Mouse (Mus musculus) hindbrain, embryonic 16.5 days (tissue): ENCODE measurements around the gene Tor1b. TPM values are rescaled to one million over a fixed set of nuclear protein-coding genes. Genes with fewer than 3 reads are reported as not detected.
"Not testable (repeated sequence)": the region's sequence is repeated elsewhere in the genome, so short reads cannot be mapped to it uniquely, and the experiment has no call there.

Experiments used
- ATAC-seq: fragments of 200-750 bp; cut with Nextera tagmentation; 2 replicates; pipeline ENCODE4 v1.8.0; 2017; ENCODE audit warnings: moderate TSS enrichment, moderate library complexity
- H3K27ac ChIP-seq: fragments of 300-500 bp; sonication (generic); 2 replicates; pipeline ENCODE4 v1.5.1; 2014; ENCODE audit warnings: low read depth, mild to moderate bottlenecking, control low read depth, low read length, moderate library complexity
- H3K27me3 ChIP-seq: fragments of 300-500 bp; sonication (generic); replicated peaks from 2 replicates; pipeline ENCODE4 v1.6.1; 2014; ENCODE audit warnings: low read length; ENCODE audit not compliant: control insufficient read depth, insufficient read depth
- H3K36me3 ChIP-seq: fragments of 300-500 bp; sonication (generic); 2 replicates; pipeline ENCODE4 v1.6.1; 2014; ENCODE audit warnings: mild to moderate bottlenecking, low read length, moderate library complexity, mixed read lengths; ENCODE audit not compliant: control insufficient read depth, insufficient read depth
- H3K4me1 ChIP-seq: fragments of 300-500 bp; sonication (generic); 2 replicates; pipeline ENCODE4 v1.6.1; 2014; ENCODE audit warnings: low read depth, low read length; ENCODE audit not compliant: control insufficient read depth, insufficient read depth
- H3K4me2 ChIP-seq: fragments of 300-500 bp; sonication (generic); 2 replicates; pipeline ENCODE4 v1.6.1; 2014; ENCODE audit warnings: mild to moderate bottlenecking, low read length, control low read depth, moderate library complexity
- H3K4me3 ChIP-seq: fragments of 300-500 bp; sonication (generic); 2 replicates; pipeline ENCODE4 v1.5.1; 2014; ENCODE audit warnings: mild to moderate bottlenecking, low read length, control low read depth, moderate library complexity
- H3K9ac ChIP-seq: fragments of 300-500 bp; sonication (generic); 2 replicates; pipeline ENCODE4 v1.6.1; 2014; ENCODE audit warnings: low read depth, mild to moderate bottlenecking, control low read depth, low read length, moderate library complexity
- H3K9me3 ChIP-seq: fragments of 300-500 bp; sonication (generic); 2 replicates; pipeline ENCODE4 v1.6.1; 2014; ENCODE audit warnings: mild to moderate bottlenecking, low read length, moderate library complexity; ENCODE audit not compliant: control insufficient read depth
- WGBS: fragments of 180-500 bp; shearing (Covaris S2); extraction: QIAGEN DNeasy Blood & Tissue Kit; methylation state at CpG from one replicate; pipeline ENCODE4 v1.1.7; 2014; 5-methylcytosine and 5-hydroxymethylcytosine counted together
- polyA plus RNA-seq: library from polyadenylated mRNA; unstranded; fragments of >200 nt; fragmentation: Nextera tagmentation; extraction: Ambion mirVana; gene quantifications from 2 replicates; pipeline ENCODE4 v1.2.1, GENCODE M21; 2015

The Tor1b gene
- polyA plus RNA-seq, 1 experiment from 2014 or later: 18.0 TPM

DNA sequence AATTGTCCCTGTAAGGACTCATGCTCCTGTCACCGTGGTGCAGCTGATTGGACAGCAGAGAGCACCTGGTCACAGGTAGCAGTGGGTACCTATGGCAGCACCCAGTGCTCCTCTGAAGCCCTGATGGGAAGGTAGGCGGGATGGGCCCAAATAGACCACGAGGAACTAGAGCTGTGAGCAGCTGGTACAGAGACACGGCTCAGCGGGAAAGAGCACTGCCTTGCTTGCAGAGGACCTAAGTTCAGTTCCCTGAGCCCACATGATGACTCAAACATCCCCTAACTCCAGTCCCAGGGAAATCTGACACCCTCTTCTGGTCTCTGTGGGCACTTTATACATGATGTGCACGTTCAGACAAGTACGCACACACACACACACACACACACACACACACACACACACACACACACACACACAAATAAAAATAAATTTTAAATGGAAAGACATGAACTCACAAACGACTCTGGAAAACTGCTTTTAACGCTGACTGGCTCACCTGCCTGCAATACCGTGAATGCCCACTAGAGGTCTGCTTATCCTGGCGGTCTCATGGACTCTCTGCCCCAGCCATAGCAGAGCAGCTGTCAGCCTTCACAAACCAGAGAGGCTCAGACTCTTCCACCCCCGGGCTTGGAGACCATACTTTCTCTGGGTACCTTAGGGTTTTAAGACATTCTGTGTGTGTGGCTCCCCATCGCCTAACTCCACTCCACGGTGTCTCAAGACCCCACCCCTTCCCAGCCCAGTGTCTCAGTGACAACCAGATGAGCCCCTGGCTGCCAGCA is 24.7 kb upstream of the Tor1b start:
- WGBS: 25% methylated on average over 14 of the region's 14 CpGs
- ATAC-seq: peak; percentile 63
- no peaks in the 10 kb centered on the region for H3K9me3 ChIP-seq

DNA sequence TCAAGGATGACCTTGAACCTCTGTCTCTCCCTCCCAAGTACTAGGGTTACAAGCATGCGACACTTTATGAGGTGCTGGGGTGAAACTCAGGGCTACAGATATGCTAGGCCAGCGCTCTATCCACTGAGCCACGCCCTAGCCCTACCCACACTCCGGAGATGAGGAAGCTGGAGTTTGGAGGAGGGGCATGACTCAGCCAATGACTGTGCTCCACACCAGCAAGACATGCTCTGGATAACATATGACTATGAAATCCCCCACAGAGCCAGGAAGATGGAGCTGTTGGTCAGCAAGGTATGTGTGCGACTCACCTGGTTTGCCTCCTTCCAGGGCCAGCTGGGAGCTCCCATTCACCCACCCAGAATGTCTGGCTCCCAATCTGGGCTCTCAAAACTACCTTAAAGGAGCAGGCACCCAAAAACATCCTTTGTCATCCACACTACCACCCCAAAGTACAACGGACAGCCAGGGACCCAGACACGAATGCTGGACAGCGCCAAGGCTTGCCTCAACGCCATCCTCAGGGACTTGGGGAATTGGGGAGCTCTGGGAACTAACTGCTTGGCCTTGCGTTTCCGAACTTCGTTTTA is 23.8 kb upstream of the Tor1b start:
- Histone ChIP-seq H3K27ac (peak overlapping the region; percentile 55; the same call in 1 of the 2 replicates), H3K27me3 (no peaks in the 10 kb centered on the region), H3K4me3 (peak overlapping the region; percentile 39), H3K4me1 (peaks cover 4% of the 10 kb centered on the region), H3K9me3 (no peaks in the 10 kb centered on the region), H3K9ac (peak overlapping the region; percentile 39; the same call in 1 of the 2 replicates), H3K4me2 (peak overlapping the region; percentile 59), H3K36me3 (no peaks in the 10 kb centered on the region)
- peak; percentile 49 for ATAC-seq
- 32% methylated on average over 12 of the region's 12 CpGs for WGBS

More for the DNA sequence above, 24.7 kb upstream of the Tor1b start:
- peak overlapping the region; percentile 13; the same call in 1 of the 2 replicates for H3K4me2 ChIP-seq
- no peak overlapping the region for H3K4me3 ChIP-seq
- H3K36me3 ChIP-seq: no peaks in the 10 kb centered on the region
- peaks cover 4% of the 10 kb centered on the region for H3K4me1 ChIP-seq
- no peak overlapping the region for H3K9ac ChIP-seq
- H3K27ac ChIP-seq: peak overlapping the region; percentile 36
- no peaks in the 10 kb centered on the region for H3K27me3 ChIP-seq

DNA sequence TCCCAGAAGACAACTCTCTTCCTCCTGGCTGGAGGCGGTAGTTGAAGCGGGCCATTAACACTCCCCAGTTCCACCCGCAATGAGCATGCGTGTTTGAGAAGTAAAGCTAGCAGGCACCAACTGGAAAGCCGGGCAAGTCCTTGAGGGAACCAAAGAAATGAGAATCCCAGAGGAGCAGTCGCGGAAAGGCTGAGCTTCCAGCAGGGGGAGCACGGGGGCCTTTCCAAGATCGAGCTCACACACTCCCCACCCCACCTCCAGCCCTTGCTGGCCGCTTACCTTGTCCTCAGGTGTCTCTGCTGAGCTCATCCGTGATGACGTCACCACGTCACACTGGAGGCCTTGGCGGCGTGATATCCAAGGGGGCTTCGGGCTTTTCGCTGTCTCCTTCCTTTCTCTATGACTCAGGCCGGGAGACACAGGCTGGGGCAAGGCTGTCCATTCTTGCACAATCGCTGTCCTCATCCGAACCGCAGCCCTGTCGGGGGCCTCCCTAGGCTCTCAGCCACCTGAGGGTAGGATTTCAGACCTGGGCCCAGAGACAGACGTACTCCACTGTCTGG is 23.2 kb upstream of the Tor1b start, which contains the start of gene Ptges:
Gene Ptges, minus strand, starts transcription at position 381 of the 563 bp plus-strand sequence.
- Histone ChIP-seq H3K9ac (peak within 1 kb of the TSS; percentile 66), H3K27me3 (no peaks in the 10 kb centered on the region), H3K4me1 (peaks cover 4% of the 10 kb centered on the region), H3K4me3 (peak within 1 kb of the TSS; percentile 39), H3K36me3 (no peaks in the 10 kb centered on the region), H3K9me3 (no peaks in the 10 kb centered on the region), H3K4me2 (peak within 1 kb of the TSS; percentile 59), H3K27ac (peak within 1 kb of the TSS; percentile 55; the same call in 1 of the 2 replicates)
- ATAC-seq: peak; percentile 81
- 2% methylated on average over 23 of the region's 23 CpGs for WGBS

DNA sequence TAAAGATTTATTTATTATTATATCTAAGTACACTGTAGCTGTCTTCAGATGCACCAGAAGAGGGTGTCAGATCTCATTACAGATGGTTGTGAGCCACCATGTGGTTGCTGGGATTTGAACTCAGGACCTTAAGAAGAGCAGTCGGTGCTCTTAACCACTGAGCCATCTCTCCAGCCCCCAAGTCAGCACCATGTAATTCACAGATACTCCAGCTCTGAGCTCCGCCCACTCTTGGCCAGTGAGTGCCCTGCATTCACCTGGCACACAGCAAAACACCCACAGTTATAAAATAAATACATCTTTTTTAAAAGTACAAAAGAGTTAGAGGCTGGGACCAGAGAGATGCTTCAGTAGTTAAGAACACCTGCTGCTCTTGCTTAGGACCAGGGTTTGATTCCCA is 21.9 kb upstream of the Tor1b start:
- WGBS: 95% methylated on average over 2 of the region's 2 CpGs

DNA sequence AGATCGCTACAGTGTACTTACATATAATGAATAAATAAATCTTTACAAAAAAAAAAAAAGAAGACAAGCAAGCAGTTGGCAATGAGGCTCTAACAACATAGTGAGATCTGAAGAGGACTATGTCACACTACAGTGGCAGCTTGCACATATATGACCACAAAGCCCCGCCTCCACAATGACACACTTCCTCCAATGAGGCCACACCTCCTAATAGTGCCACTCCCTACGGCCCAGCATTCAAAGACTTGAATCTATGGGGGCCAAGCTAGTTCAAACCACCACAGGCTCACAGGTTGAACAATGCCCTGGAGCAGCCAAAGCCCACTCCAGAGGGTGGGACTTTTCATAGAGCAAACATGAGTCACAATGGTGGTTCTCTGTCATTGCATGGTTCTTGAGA is 20.8 kb upstream of the Tor1b start:
- ATAC-seq: no peak
- no peak overlapping the region for H3K4me2 ChIP-seq
- 85% methylated on average over 3 of the region's 3 CpGs for WGBS
- H3K9me3 ChIP-seq: no peaks in the 10 kb centered on the region
- peaks cover 4% of the 10 kb centered on the region for H3K4me1 ChIP-seq
- H3K27me3 ChIP-seq: no peaks in the 10 kb centered on the region
- H3K36me3 ChIP-seq: no peaks in the 10 kb centered on the region
- H3K4me3 ChIP-seq: no peak overlapping the region
- no peak overlapping the region for H3K9ac ChIP-seq
- no peak overlapping the region for H3K27ac ChIP-seq

More for the DNA sequence above, 21.9 kb upstream of the Tor1b start:
- not testable (repeated sequence) for H3K27me3 ChIP-seq, H3K4me2 ChIP-seq, ATAC-seq, H3K36me3 ChIP-seq, H3K9me3 ChIP-seq, H3K9ac ChIP-seq, H3K4me1 ChIP-seq, H3K27ac ChIP-seq, H3K4me3 ChIP-seq

DNA sequence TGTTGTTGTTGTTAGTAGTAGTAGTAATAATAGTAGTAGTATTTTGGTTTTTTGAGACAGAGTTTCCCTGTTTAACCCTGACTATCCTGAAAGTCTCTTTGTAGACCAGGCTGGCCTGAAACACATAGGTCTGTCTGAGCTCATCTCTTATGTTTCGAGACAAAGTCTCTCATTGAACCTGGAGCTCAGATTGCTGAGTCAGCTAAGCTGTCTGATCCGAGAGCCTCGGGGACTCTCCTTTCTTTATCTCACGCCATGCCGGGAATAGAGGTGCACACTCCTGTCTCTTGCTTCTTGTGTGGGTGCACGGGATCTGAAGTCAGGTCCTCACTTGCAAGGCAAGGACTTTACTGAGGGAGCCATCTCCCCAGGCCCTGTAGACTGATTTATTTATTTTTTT is 19.7 kb upstream of the Tor1b start:
- Histone ChIP-seq H3K4me2 (no peak overlapping the region), H3K36me3 (no peaks in the 10 kb centered on the region), H3K27ac (no peak overlapping the region), H3K4me3 (no peak overlapping the region), H3K9ac (no peak overlapping the region), H3K27me3 (no peaks in the 10 kb centered on the region), H3K9me3 (no peaks in the 10 kb centered on the region), H3K4me1 (peaks cover 4% of the 10 kb centered on the region)
- no peak for ATAC-seq
- 66% methylated on average over 6 of the region's 6 CpGs for WGBS

DNA sequence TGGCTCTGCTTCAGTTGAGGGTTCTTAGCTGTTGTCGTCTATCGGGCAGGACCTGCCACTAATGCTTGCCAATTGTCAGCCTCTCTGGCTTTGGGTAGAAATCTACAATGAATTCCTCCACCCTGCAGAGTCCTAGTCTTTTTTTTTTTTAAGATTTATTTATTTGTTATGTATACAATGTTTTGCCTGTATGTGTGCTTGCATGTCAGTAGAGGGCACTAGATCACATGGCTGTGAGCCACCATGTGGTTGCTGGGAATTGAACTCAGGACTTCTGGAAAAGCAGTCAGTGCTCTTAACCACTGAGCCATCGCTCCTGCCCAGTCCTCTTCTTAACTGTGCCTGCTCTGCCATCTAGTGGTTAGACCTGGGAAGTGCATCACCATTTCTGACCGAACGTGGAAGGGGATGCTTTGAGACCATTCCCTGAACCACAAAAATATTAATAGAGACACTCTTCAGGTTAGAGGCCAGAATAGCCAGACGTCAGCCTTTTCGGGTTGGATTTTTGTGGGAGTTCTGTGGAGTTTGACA is 18.8 kb upstream of the Tor1b start:
- H3K9me3 ChIP-seq: no peaks in the 10 kb centered on the region
- 24% methylated on average over 7 of the region's 7 CpGs for WGBS

DNA sequence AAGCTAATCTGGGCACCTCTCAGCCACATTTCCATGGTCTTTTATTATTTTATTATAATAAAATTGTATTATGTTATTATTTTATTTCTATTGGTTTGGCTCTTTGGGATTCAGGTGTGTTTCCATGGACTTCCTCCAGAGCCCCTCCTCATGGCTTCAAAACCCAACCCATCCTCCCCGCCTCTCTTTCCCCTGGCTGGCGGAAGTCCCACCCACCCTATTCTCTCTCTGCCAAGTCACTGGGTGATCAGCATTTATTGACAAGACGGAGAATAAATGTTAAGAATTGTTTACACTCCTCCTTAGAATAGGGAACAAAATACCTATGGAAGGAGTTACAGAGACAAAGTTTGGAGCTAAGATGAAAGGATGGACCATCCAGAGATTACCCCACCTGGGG is 16.0 kb upstream of the Tor1b start:
- ATAC-seq: no peak
- WGBS: 74% methylated on average over 3 of the region's 3 CpGs

More for the DNA sequence above, 18.8 kb upstream of the Tor1b start:
- no peak for ATAC-seq
- H3K36me3 ChIP-seq: no peaks in the 10 kb centered on the region
- peaks cover 4% of the 10 kb centered on the region for H3K4me1 ChIP-seq
- H3K27ac ChIP-seq: no peak overlapping the region
- H3K9ac ChIP-seq: no peak overlapping the region
- H3K4me2 ChIP-seq: no peak overlapping the region
- no peak overlapping the region for H3K4me3 ChIP-seq
- no peaks in the 10 kb centered on the region for H3K27me3 ChIP-seq

DNA sequence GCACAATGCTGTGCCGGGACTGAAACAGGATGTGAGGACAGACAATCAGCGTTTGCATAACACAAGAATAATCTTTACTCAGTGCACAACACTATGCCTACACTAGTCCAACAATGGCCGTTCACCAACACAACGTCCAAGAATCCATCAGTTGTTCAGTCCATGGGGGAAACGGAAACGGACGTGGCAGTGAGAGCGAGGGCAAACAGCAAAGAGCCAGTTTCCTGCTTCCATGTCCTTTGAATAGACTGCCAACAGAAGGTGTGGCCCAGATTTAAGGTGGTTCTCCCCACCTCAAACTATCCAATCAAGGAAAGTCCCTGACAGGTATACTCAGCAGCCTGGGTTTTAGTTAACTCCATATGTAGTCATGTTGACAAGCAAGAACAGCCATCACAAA is 15.0 kb upstream of the Tor1b start:
- Histone ChIP-seq H3K36me3 (no peaks in the 10 kb centered on the region), H3K9me3 (no peaks in the 10 kb centered on the region), H3K9ac (no peak overlapping the region), H3K27me3 (no peaks in the 10 kb centered on the region), H3K27ac (no peak overlapping the region), H3K4me1 (no peaks in the 10 kb centered on the region), H3K4me3 (no peak overlapping the region), H3K4me2 (no peak overlapping the region)
- no peak for ATAC-seq
- 80% methylated on average over 8 of the region's 8 CpGs for WGBS

More for the DNA sequence above, 16.0 kb upstream of the Tor1b start:
- Histone ChIP-seq H3K4me2 (no peak overlapping the region), H3K4me1 (no peaks in the 10 kb centered on the region), H3K9me3 (no peaks in the 10 kb centered on the region), H3K36me3 (no peaks in the 10 kb centered on the region), H3K27me3 (no peaks in the 10 kb centered on the region), H3K9ac (no peak overlapping the region), H3K27ac (no peak overlapping the region), H3K4me3 (no peak overlapping the region)
